In the genomic region with DNA sequence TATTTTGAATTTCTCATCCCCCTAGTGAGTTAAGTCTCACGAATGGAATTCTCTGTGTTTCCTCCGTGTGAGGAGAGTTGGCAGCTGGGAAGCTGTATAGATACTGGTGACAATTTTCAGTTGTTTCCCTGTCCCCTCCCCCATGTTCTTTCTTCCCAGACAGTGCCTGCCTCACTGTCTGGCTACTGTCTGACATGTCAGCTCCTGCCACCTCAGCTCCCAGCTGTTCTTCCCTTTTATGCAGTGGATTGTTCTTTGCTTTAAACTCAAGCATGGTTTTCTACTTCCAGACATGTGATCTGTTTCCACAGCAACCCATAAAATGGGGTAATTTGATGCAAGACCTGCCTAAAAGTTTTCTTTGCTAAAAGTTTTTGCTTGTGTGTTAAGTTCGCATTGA, we compare ENCODE assay signal across 11 mouse cellular contexts.
A peak's percentile ranks its signal among the peaks of the same experiment; 100 is the strongest.
DNase-seq lines count a peak whose midpoint lies in the region; ATAC-seq and TF ChIP-seq lines count a peak whose summit lies in the region.
"Had no signal": no experiment of that assay in that cellular context is flagged by ENCODE, and none has a peak within 500 bp of the region (broad histone marks: within the 10 kb centered on the region; RNA-seq: fewer than 3 reads in every experiment).

No protein-coding gene starts in this region.

- TF ChIP-seq CTCF in heart, adult 2 months (IDR thresholded peaks at IDR 0.05): no peak

- peak; percentile 77 for ATAC-seq in heart, embryonic 11.5 days (replicated peaks; ENCODE audit: insufficient number of reproducible peaks, low FRiP score, low TSS enrichment)
- peak; percentile 93 for ATAC-seq in midbrain, embryonic 11.5 days (ENCODE audit: low FRiP score)
- no peak; the same call in 1 of the 2 replicates for ATAC-seq in neural tube, embryonic 11.5 days (ENCODE audit: insufficient read depth, low FRiP score, low TSS enrichment)
- ATAC-seq: Patski had no signal

- no peak for DNase-seq in heart, adult 2 months
- DNase-seq in midbrain, embryonic 11.5 days (ENCODE audit: low spot score, missing footprints): peak; percentile 84
- no peak for DNase-seq in midbrain, embryonic 10.5 days (ENCODE audit: low spot score)
- peak; percentile 24 for DNase-seq in heart, postnatal 4 days
- DNase-seq in neural tube, embryonic 11.5 days (ENCODE audit: low spot score): peak; percentile 10
- no peak for DNase-seq in thymus, postnatal 14 days
- DNase-seq in kidney, adult 11 months: no peak
- DNase-seq: kidney, postnatal 10 days had no signal

- intact Hi-C loops in heart, adult 2 months (cut with DNase I): no loop called here

- 30% methylated on average over 3 of the region's 3 CpGs for WGBS in heart, embryonic 11.5 days (ENCODE audit: insufficient replicate concordance)
- WGBS in heart, adult 2 months: 31% methylated on average over 3 of the region's 3 CpGs
- 73% methylated on average over 3 of the region's 3 CpGs for WGBS in midbrain, embryonic 11.5 days
- WGBS in midbrain, embryonic 10.5 days: 70% methylated on average over 3 of the region's 3 CpGs
- WGBS in neural tube, embryonic 11.5 days: 60% methylated on average over 3 of the region's 3 CpGs

- H3K27ac ChIP-seq in heart, embryonic 11.5 days (ENCODE audit: low read depth, low read length): peak overlapping the region; percentile 41; the same call in 1 of the 2 replicates
- no peak overlapping the region for H3K27ac ChIP-seq in heart, adult 2 months
- H3K27ac ChIP-seq in midbrain, embryonic 11.5 days (ENCODE audit: low read depth, low read length): no peak overlapping the region
- H3K27ac ChIP-seq in midbrain, embryonic 10.5 days (replicated peaks): no peak overlapping the region
- no peak overlapping the region for H3K27ac ChIP-seq in neural tube, embryonic 11.5 days (ENCODE audit: low read depth, low read length)

- no peak overlapping the region for H3K9ac ChIP-seq in heart, embryonic 11.5 days (ENCODE audit: low read depth, low read length)
- H3K9ac ChIP-seq in heart, adult 2 months (ENCODE audit: low read depth, low read length): no peak overlapping the region
- H3K9ac ChIP-seq in midbrain, embryonic 11.5 days (ENCODE audit: low read length): no peak overlapping the region
- no peak overlapping the region for H3K9ac ChIP-seq in neural tube, embryonic 11.5 days (ENCODE audit: low read length)

- H3K4me1 ChIP-seq in heart, embryonic 11.5 days (ENCODE audit: control insufficient read depth, insufficient read depth, low read length): peaks cover 7% of the 10 kb centered on the region; the same call in 1 of the 2 replicates
- no peaks in the 10 kb centered on the region for H3K4me1 ChIP-seq in heart, adult 2 months (ENCODE audit: control insufficient read depth, insufficient read depth, low read length)
- no peaks in the 10 kb centered on the region for H3K4me1 ChIP-seq in midbrain, embryonic 11.5 days (ENCODE audit: control insufficient read depth, insufficient read depth, low read length)
- H3K4me1 ChIP-seq in midbrain, embryonic 10.5 days: peaks cover 4% of the 10 kb centered on the region; the same call in 1 of the 2 replicates
- H3K4me1 ChIP-seq in neural tube, embryonic 11.5 days (ENCODE audit: control insufficient read depth, insufficient read depth, low read length): no peaks in the 10 kb centered on the region

- TF ChIP-seq EP300 in heart, adult 2 months (IDR thresholded peaks at IDR 0.05; ENCODE audit: insufficient read depth, low read depth, low read length): no peak

- no peaks in the 10 kb centered on the region for H3K36me3 ChIP-seq in heart, embryonic 11.5 days (ENCODE audit: control insufficient read depth, insufficient read depth, low read length)
- no peaks in the 10 kb centered on the region for H3K36me3 ChIP-seq in heart, adult 2 months (ENCODE audit: control insufficient read depth, insufficient read depth, low read length)
- H3K36me3 ChIP-seq in midbrain, embryonic 11.5 days (ENCODE audit: control insufficient read depth, insufficient read depth, low read length): no peaks in the 10 kb centered on the region
- H3K36me3 ChIP-seq in midbrain, embryonic 10.5 days: no peaks in the 10 kb centered on the region
- H3K36me3 ChIP-seq in neural tube, embryonic 11.5 days (ENCODE audit: control insufficient read depth, insufficient read depth, low read length): no peaks in the 10 kb centered on the region

- H3K79me2 ChIP-seq in heart, adult 2 months (replicated peaks; ENCODE audit: control insufficient read depth, insufficient read depth, low read length): no peaks in the 10 kb centered on the region

- TF ChIP-seq POLR2A in heart, adult 2 months (IDR thresholded peaks at IDR 0.05; ENCODE audit: insufficient read depth, low read depth, low read length): no peak

- H3K9me3 ChIP-seq in heart, embryonic 11.5 days (replicated peaks; ENCODE audit: control insufficient read depth, low read length): no peaks in the 10 kb centered on the region
- no peaks in the 10 kb centered on the region for H3K9me3 ChIP-seq in midbrain, embryonic 11.5 days (ENCODE audit: control insufficient read depth, low read length)
- H3K9me3 ChIP-seq in midbrain, embryonic 10.5 days (replicated peaks): no peaks in the 10 kb centered on the region
- no peaks in the 10 kb centered on the region for H3K9me3 ChIP-seq in neural tube, embryonic 11.5 days (ENCODE audit: control insufficient read depth, low read length)

- H3K27me3 ChIP-seq in heart, embryonic 11.5 days (ENCODE audit: control insufficient read depth, insufficient read depth, low read length): no peaks in the 10 kb centered on the region
- no peaks in the 10 kb centered on the region for H3K27me3 ChIP-seq in heart, adult 2 months (ENCODE audit: control insufficient read depth, insufficient read depth, low read length)
- H3K27me3 ChIP-seq in midbrain, embryonic 11.5 days (ENCODE audit: control insufficient read depth, insufficient read depth, low read length): no peaks in the 10 kb centered on the region
- no peaks in the 10 kb centered on the region for H3K27me3 ChIP-seq in midbrain, embryonic 10.5 days (ENCODE audit: low read depth, poor library complexity, severe bottlenecking)
- H3K27me3 ChIP-seq in neural tube, embryonic 11.5 days (ENCODE audit: control insufficient read depth, insufficient read depth, low read length): no peaks in the 10 kb centered on the region
- H3K27me3 ChIP-seq: Patski had no signal

- no peak overlapping the region for H3K4me3 ChIP-seq in heart, embryonic 11.5 days (ENCODE audit: low read depth, low read length)
- H3K4me3 ChIP-seq in heart, adult 2 months: no peak overlapping the region
- no peak overlapping the region for H3K4me3 ChIP-seq in midbrain, embryonic 11.5 days (ENCODE audit: low read depth, low read length)
- no peak overlapping the region for H3K4me3 ChIP-seq in midbrain, embryonic 10.5 days
- no peak overlapping the region for H3K4me3 ChIP-seq in neural tube, embryonic 11.5 days (ENCODE audit: low read depth, low read length)

- no peak overlapping the region; the same call in 1 of the 2 replicates for H3K4me2 ChIP-seq in heart, embryonic 11.5 days
- H3K4me2 ChIP-seq in midbrain, embryonic 11.5 days: no peak overlapping the region
- no peak overlapping the region for H3K4me2 ChIP-seq in neural tube, embryonic 11.5 days (ENCODE audit: low read depth)
- H3K4me2 ChIP-seq: liver, embryonic 11.5 days had no signal

Comparison
In these comparisons a context has a peak if more than half of its experiments do, and no peak if none do; other contexts are left out.
1. DNase-seq: peak in midbrain, embryonic 11.5 days (single experiment), heart, postnatal 4 days (single experiment) and neural tube, embryonic 11.5 days (single experiment); none in heart, adult 2 months (0 of 2), midbrain, embryonic 10.5 days (single experiment), thymus, postnatal 14 days (single experiment) and kidney, adult 11 months (single experiment).